Mouse (Mus musculus): ENCODE data around the gene Emcn.

GRCm38 (mm10) chr3:137481157-137481556 lies 140.3 kb downstream of the Emcn start:
- TF ChIP-seq CHD2 (IDR thresholded peaks at IDR 0.05; ENCODE audit: low read depth, low read length) = no peak
- TF ChIP-seq HCFC1 (IDR thresholded peaks at IDR 0.05; ENCODE audit: borderline replicate concordance, insufficient read depth, low read length) = no peak
- TF ChIP-seq ZNF384 (IDR thresholded peaks at IDR 0.05; ENCODE audit: low read depth, low read length) = no peak
- no peak for TF ChIP-seq MAFK (IDR thresholded peaks at IDR 0.05; ENCODE audit: insufficient read depth, low read depth, low read length)
